Mouse (Mus musculus): ENCODE results near the gene Jkamp.

Jkamp gene

DNA sequence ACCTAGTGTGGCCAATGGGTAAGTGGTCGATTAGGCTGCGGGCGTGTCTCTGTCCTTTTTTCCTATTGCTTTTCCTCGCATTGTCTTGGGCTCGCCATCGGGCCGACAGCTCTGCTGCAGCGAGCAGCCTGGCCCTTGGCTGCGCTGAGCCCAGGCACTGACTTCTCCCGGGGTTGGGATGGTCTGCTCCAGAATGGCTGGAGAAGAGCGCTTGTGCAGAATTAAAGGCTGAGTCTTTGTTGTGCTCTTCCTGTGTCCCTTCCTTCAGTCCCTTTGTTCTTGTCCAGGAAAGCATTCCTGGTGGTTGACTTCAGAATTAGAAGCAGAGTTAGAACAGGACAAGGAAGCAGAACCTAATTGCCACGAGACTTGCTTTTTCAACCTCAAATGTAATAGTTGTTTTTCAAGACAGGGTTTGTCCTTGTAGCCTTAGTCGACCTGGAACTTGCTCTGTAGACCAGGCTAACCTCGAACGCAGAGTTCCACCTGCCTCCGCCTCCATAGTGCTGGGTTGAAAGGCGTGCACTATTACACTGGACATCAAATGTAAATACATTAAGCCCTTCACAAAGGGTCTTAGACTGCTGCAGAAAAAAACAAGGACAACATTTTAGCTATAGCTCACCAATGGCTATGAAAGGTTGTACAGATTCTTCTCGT lies 907 bp downstream of the Jkamp start:
- peak; percentile 42 for DNase-seq (ENCODE audit: low read depth, low spot score)

DNA sequence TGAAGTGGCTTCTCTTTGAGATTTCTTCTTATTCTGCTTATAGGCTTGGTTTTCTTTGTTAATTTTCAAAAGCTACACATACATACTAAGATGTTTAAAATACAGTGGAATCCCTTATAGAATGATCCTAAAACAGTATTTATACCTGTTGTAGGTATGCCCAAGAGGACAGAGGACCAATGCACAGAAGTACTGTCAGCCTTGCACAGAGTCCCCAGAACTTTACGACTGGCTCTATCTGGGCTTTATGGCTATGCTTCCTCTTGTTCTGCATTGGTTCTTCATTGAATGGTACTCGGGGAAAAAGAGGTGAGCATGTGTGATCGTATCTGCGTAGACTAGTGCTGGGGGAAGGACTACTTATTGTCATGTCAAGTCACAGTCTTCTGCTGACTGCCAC lies 4.4 kb downstream of the Jkamp start:
- no peak for DNase-seq (ENCODE audit: low read depth, low spot score)

DNA sequence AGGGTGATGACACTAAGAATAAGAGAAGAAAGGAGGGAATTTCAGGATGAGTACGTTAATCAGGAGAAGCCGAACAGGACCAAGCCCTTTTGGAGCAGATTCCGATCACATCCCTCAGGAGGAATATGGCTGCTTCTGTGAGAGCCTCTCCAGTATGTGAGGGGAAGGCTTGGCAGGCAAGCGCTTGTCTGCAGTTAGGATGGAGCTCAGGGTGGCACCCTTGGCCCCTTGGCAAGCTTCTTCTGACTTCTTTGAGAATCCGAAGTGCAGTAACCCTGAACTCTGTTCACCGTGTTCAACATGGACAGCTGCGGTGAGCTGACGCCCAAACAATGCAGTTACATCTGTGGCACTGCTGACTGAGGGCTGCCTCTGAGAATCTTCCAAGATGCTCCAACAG lies 11.6 kb downstream of the Jkamp start:
- no peak for DNase-seq (ENCODE audit: low read depth, low spot score)

DNA sequence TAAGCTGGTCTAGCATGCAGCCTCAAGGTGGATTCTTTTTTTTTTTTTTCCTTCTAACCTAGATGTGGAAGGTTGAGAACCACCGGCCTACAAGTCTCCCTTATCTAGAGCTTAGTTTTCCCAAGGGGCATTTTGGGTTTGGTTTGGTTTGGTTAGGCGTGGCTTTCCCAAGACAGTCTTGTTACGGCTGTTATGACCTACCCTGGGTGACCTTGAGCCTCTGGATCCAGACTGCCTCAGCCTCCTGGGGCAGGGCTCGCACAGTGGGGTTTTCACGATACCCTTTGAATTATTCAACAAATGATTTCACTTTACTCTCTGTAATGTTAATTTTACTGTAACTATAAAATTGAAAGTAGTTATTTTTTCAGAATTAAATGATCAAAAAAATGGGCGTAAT lies 17.4 kb downstream of the Jkamp start:
- no peak for DNase-seq (ENCODE audit: low read depth, low spot score)

DNA sequence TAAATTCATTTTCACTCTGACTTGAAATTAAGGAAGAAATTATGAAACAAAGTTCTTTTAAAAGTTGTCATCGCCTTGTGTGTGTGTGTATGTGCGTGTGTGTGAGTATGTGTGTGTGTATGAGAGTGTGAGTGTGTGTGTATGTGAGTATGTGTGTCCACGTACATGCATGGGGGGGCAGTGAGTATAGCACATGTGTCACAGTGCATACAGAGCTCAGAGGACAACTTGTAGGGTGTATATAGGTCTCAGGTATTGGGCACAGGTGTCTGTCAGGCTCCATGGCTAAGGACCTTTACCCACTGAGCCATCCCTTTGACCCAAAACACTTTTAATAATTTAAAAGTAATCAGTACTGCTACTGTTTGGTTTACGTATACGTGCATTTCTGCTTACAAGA lies 18.6 kb downstream of the Jkamp start:
- DNase-seq (ENCODE audit: low read depth, low spot score), result no peak

DNA sequence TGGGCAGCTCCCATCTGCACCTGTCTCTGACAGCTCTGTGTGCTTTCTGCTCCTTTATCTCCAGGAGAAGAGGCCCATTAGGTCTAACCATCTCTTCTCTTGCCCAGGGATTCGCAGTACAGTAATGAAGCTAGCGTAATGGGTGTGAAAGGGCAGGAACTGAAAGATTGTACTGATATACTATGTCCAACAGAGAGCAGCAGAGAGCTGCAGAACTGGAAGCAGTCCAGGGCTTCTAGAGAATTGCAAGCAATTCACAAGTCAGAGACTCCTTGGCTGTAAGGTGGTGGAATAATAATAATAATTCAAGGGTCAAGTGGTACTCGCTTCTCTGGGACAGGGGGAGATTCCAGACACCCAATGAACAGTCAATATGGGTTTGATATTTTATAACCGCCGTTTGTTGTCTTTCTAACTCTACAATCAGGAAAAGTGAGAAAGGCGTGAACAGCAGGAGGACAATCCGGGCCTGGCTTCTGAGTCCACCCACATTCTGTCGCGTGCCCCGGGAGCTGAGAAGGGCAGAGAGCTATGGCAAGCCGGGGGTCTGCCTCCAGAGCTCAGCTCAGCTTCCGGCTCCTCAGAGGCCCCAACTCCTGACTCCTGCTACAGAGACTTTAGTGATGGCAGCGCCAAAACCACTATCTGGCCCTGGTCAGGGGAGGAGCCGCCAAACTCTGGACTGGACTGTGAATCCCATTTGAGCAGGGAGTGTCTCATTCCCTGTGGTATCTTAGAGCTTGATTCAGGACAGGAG lies 19.3 kb downstream of the Jkamp start:
- no peak for DNase-seq (ENCODE audit: low read depth, low spot score)

DNA sequence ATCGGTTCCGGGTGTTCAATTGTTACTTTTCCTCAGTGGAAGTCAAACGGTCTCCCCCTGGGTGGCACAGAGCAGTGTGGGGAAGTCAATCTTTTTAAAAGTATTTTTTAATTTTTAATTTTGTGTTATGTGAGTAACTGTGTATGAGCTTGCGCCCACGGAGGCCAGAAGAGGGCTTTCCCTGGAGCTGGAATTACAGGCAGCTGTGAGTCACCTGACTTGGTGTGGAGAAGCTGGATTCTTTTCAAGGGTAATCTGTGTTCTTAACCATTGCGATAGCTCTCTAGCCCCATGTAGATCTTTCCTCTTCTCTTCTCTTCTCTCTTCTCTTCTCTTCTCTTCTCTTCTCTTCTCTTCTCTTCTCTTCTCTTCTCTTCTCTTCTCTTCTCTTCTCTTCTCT lies 29.7 kb downstream of the Jkamp start:
- DNase-seq (ENCODE audit: low read depth, low spot score), result no peak

DNA sequence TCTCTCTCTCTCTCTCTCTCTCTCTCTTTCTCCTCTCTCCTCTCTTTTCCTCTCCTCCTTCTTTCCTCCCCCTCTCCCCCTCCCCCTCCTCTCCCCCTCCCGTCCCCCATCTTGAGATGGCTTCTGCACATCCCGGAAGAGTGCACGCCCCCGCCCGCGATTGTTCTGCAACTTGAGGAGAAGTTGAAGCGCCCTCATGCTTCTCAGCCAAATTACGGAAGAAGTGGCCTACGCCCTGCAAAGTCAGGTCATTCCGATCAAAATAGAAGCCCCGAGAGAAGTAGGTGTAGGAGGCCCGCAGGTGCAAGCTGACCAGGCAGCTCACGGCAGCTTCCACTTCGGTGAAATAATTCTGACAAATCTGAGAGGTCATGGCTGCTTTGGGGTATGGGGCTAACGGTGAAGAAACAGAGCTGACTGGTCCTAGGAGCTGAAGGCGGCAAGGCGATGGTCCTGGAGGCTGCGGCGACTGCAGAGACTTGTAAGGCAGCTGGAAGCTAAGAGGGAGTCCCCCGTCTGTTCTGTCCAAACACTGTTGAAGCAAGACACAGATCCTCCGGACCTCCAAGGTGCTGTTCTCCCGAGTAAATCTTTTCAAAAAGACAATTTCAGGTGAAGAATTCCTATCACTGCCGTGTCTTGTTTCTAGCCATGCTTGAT lies 30.4 kb downstream of the Jkamp start:
- no peak for DNase-seq (ENCODE audit: low read depth, low spot score)

DNA sequence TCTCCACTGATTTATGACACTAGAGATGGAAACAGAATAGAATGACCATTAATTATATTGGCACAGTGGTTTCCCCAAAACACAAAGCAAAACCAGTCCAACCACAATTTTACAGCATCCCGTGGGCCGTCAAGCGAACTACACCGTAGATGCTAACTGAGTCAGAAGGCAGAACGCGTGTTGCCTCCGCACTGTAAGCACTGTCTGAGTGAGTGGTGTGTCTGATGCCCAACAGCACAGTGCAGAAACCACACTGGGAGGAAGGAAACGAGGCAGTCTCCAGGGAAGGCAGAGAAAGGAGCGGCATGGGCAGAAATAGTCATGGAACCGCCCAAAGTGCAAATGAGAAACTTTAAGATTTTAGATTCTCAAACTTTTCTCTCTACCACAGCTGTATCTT lies 43.8 kb downstream of the Jkamp start:
- peak; percentile 11 for DNase-seq (ENCODE audit: low read depth, low spot score)

DNA sequence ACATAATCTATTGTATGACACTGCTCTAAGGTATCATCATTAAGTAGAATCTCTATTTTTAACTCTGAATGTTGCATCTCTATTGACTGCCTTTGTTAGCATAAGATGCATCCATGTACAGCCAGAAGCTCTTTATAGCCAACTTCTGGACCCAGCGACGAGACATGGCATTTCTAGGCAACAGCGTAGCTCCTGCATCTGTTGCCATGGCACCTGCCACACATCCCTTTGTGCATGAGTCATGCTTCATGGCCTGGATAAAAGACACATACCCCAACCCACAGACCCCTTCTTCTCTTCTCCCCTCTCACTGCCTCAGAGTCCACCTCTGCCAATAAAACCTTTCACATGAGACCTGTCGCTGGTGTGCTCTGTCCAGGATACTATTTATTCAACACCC lies 65.4 kb downstream of the Jkamp start:
- peak; percentile 23 for DNase-seq (ENCODE audit: low read depth, low spot score)
